Mouse (Mus musculus): ENCODE data around the gene Zfp282. TPM values are rescaled to one million over a fixed set of nuclear protein-coding genes. Genes with fewer than 3 reads are reported as not detected.

Zfp282 gene
- polyA plus RNA-seq, 1 experiment from 2014 or later: 19.4 TPM

GRCm38 (mm10) chr6:47878593-47878992 lies 1.6 kb downstream of the Zfp282 start:
- H3K36me3 ChIP-seq (ENCODE audit: control insufficient read depth, insufficient read depth, low read length): peaks cover 2% of the 10 kb centered on the region; the same call in 1 of the 2 replicates
- H3K27me3 ChIP-seq (ENCODE audit: control insufficient read depth, insufficient read depth, low read length): no peaks in the 10 kb centered on the region
- peak overlapping the region; percentile 96 for H3K4me3 ChIP-seq (ENCODE audit: low read depth, low read length)
- ATAC-seq (replicated peaks; ENCODE audit: low FRiP score) (no peak), DNase-seq (ENCODE audit: low spot score) (no peak)
- H3K27ac ChIP-seq (ENCODE audit: low read depth, low read length): no peak overlapping the region
- peak overlapping the region; percentile 92 for H3K4me2 ChIP-seq (ENCODE audit: low read depth, low read length, severe bottlenecking)
- 48% methylated on average over 3 of the region's 3 CpGs for WGBS
- H3K9me3 ChIP-seq (ENCODE audit: control insufficient read depth, low read length): no peaks in the 10 kb centered on the region
- peak overlapping the region; percentile 96 for H3K9ac ChIP-seq (ENCODE audit: low read length)
- H3K4me1 ChIP-seq (replicated peaks; ENCODE audit: control insufficient read depth, insufficient read depth, low read length): peaks cover 10% of the 10 kb centered on the region

- no peak for ATAC-seq (replicated peaks; ENCODE audit: low FRiP score)
- H3K27ac ChIP-seq (ENCODE audit: low read depth, low read length): no peak overlapping the region
Observed at GRCm38 (mm10) chr6:47879049-47879716, 2.2 kb downstream of the Zfp282 start.

GRCm38 (mm10) chr6:47880166-47880565 lies 3.2 kb downstream of the Zfp282 start:
- WGBS: 97% methylated on average over 10 of the region's 10 CpGs
- no peak overlapping the region for H3K4me3 ChIP-seq (ENCODE audit: low read depth, low read length)

More at GRCm38 (mm10) chr6:47879049-47879716, 2.2 kb downstream of the Zfp282 start:
- Histone ChIP-seq H3K4me3 (ENCODE audit: low read depth, low read length) (peak overlapping the region; percentile 96), H3K4me1 (replicated peaks; ENCODE audit: control insufficient read depth, insufficient read depth, low read length) (peaks cover 10% of the 10 kb centered on the region), H3K36me3 (ENCODE audit: control insufficient read depth, insufficient read depth, low read length) (peaks cover 3% of the 10 kb centered on the region; the same call in 1 of the 2 replicates), H3K4me2 (ENCODE audit: low read depth, low read length, severe bottlenecking) (peak overlapping the region; percentile 92), H3K27me3 (ENCODE audit: control insufficient read depth, insufficient read depth, low read length) (no peaks in the 10 kb centered on the region), H3K9me3 (ENCODE audit: control insufficient read depth, low read length) (no peaks in the 10 kb centered on the region), H3K9ac (ENCODE audit: low read length) (peak overlapping the region; percentile 96)
- no peak for DNase-seq (ENCODE audit: low spot score)
- WGBS: 67% methylated on average over 4 of the region's 4 CpGs

GRCm38 (mm10) chr6:47888812-47889383 lies 11.9 kb downstream of the Zfp282 start:
- 93% methylated on average over 8 of the region's 8 CpGs for WGBS
- no peak overlapping the region for H3K9ac ChIP-seq (ENCODE audit: low read length)
- peaks cover 26% of the 10 kb centered on the region for H3K36me3 ChIP-seq (ENCODE audit: control insufficient read depth, insufficient read depth, low read length)

More at GRCm38 (mm10) chr6:47880166-47880565, 3.2 kb downstream of the Zfp282 start:
- Histone ChIP-seq H3K36me3 (ENCODE audit: control insufficient read depth, insufficient read depth, low read length) (peaks cover 9% of the 10 kb centered on the region; the same call in 1 of the 2 replicates), H3K27me3 (ENCODE audit: control insufficient read depth, insufficient read depth, low read length) (no peaks in the 10 kb centered on the region), H3K27ac (ENCODE audit: low read depth, low read length) (no peak overlapping the region), H3K9ac (ENCODE audit: low read length) (no peak overlapping the region), H3K4me1 (replicated peaks; ENCODE audit: control insufficient read depth, insufficient read depth, low read length) (peaks cover 10% of the 10 kb centered on the region), H3K4me2 (ENCODE audit: low read depth, low read length, severe bottlenecking) (no peak overlapping the region), H3K9me3 (ENCODE audit: control insufficient read depth, low read length) (no peaks in the 10 kb centered on the region)
- DNase-seq (ENCODE audit: low spot score) (no peak), ATAC-seq (replicated peaks; ENCODE audit: low FRiP score) (no peak)

GRCm38 (mm10) chr6:47899416-47899815 lies 22.4 kb downstream of the Zfp282 start:
- WGBS: 94% methylated on average over 6 of the region's 6 CpGs
- Histone ChIP-seq H3K4me1 (replicated peaks; ENCODE audit: control insufficient read depth, insufficient read depth, low read length) (no peaks in the 10 kb centered on the region), H3K9ac (ENCODE audit: low read length) (no peak overlapping the region), H3K4me2 (ENCODE audit: low read depth, low read length, severe bottlenecking) (no peak overlapping the region), H3K9me3 (ENCODE audit: control insufficient read depth, low read length) (no peaks in the 10 kb centered on the region), H3K27me3 (ENCODE audit: control insufficient read depth, insufficient read depth, low read length) (peaks cover 2% of the 10 kb centered on the region; the same call in 1 of the 2 replicates), H3K27ac (ENCODE audit: low read depth, low read length) (no peak overlapping the region), H3K4me3 (ENCODE audit: low read depth, low read length) (no peak overlapping the region), H3K36me3 (ENCODE audit: control insufficient read depth, insufficient read depth, low read length) (peaks cover 2% of the 10 kb centered on the region; the same call in 1 of the 2 replicates)
- DNase-seq (ENCODE audit: low spot score) (no peak), ATAC-seq (replicated peaks; ENCODE audit: low FRiP score) (no peak)

More at GRCm38 (mm10) chr6:47888812-47889383, 11.9 kb downstream of the Zfp282 start:
- no peak overlapping the region for H3K27ac ChIP-seq (ENCODE audit: low read depth, low read length)
- H3K4me1 ChIP-seq (replicated peaks; ENCODE audit: control insufficient read depth, insufficient read depth, low read length): no peaks in the 10 kb centered on the region
- no peak overlapping the region for H3K4me3 ChIP-seq (ENCODE audit: low read depth, low read length)
- no peaks in the 10 kb centered on the region for H3K9me3 ChIP-seq (ENCODE audit: control insufficient read depth, low read length)
- no peak overlapping the region for H3K4me2 ChIP-seq (ENCODE audit: low read depth, low read length, severe bottlenecking)
- no peaks in the 10 kb centered on the region for H3K27me3 ChIP-seq (ENCODE audit: control insufficient read depth, insufficient read depth, low read length)
- no peak for DNase-seq (ENCODE audit: low spot score)
- no peak for ATAC-seq (replicated peaks; ENCODE audit: low FRiP score)

- no peak for ATAC-seq (replicated peaks; ENCODE audit: low FRiP score)
- Histone ChIP-seq H3K9me3 (ENCODE audit: control insufficient read depth, low read length) (no peaks in the 10 kb centered on the region), H3K9ac (ENCODE audit: low read length) (no peak overlapping the region), H3K4me3 (ENCODE audit: low read depth, low read length) (no peak overlapping the region), H3K4me1 (replicated peaks; ENCODE audit: control insufficient read depth, insufficient read depth, low read length) (no peaks in the 10 kb centered on the region), H3K27ac (ENCODE audit: low read depth, low read length) (no peak overlapping the region), H3K4me2 (ENCODE audit: low read depth, low read length, severe bottlenecking) (no peak overlapping the region), H3K27me3 (ENCODE audit: control insufficient read depth, insufficient read depth, low read length) (peaks cover 6% of the 10 kb centered on the region; the same call in 1 of the 2 replicates), H3K36me3 (ENCODE audit: control insufficient read depth, insufficient read depth, low read length) (peaks cover 2% of the 10 kb centered on the region; the same call in 1 of the 2 replicates)
- DNase-seq (ENCODE audit: low spot score): no peak
- WGBS: 85% methylated on average over 4 of the region's 4 CpGs
Observed at GRCm38 (mm10) chr6:47903587-47903986, 26.6 kb downstream of the Zfp282 start.

GRCm38 (mm10) chr6:47904361-47904760 lies 27.4 kb downstream of the Zfp282 start:
- Histone ChIP-seq H3K9me3 (ENCODE audit: control insufficient read depth, low read length) (no peaks in the 10 kb centered on the region), H3K27ac (ENCODE audit: low read depth, low read length) (no peak overlapping the region), H3K36me3 (ENCODE audit: control insufficient read depth, insufficient read depth, low read length) (peaks cover 2% of the 10 kb centered on the region; the same call in 1 of the 2 replicates), H3K4me2 (ENCODE audit: low read depth, low read length, severe bottlenecking) (no peak overlapping the region), H3K27me3 (ENCODE audit: control insufficient read depth, insufficient read depth, low read length) (peaks cover 6% of the 10 kb centered on the region; the same call in 1 of the 2 replicates), H3K9ac (ENCODE audit: low read length) (no peak overlapping the region; the same call in 1 of the 2 replicates), H3K4me1 (replicated peaks; ENCODE audit: control insufficient read depth, insufficient read depth, low read length) (no peaks in the 10 kb centered on the region), H3K4me3 (ENCODE audit: low read depth, low read length) (no peak overlapping the region)
- DNase-seq (ENCODE audit: low spot score) (no peak), ATAC-seq (replicated peaks; ENCODE audit: low FRiP score) (no peak)
- WGBS: 28% methylated on average over 19 of the region's 19 CpGs

- Histone ChIP-seq H3K36me3 (ENCODE audit: control insufficient read depth, insufficient read depth, low read length) (peaks cover 2% of the 10 kb centered on the region; the same call in 1 of the 2 replicates), H3K4me3 (ENCODE audit: low read depth, low read length) (no peak overlapping the region), H3K4me1 (replicated peaks; ENCODE audit: control insufficient read depth, insufficient read depth, low read length) (no peaks in the 10 kb centered on the region), H3K4me2 (ENCODE audit: low read depth, low read length, severe bottlenecking) (no peak overlapping the region), H3K27me3 (ENCODE audit: control insufficient read depth, insufficient read depth, low read length) (peaks cover 6% of the 10 kb centered on the region; the same call in 1 of the 2 replicates), H3K27ac (ENCODE audit: low read depth, low read length) (no peak overlapping the region), H3K9me3 (ENCODE audit: control insufficient read depth, low read length) (no peaks in the 10 kb centered on the region), H3K9ac (ENCODE audit: low read length) (no peak overlapping the region)
- DNase-seq (ENCODE audit: low spot score): peak; percentile 54
- no peak for ATAC-seq (replicated peaks; ENCODE audit: low FRiP score)
- 49% methylated on average over 44 of the region's 44 CpGs for WGBS
Observed at GRCm38 (mm10) chr6:47904917-47905695, 28.1 kb downstream of the Zfp282 start.

All from forebrain, embryonic 11.5 days (tissue).